Mouse (Mus musculus) liver, embryonic 16.5 days (tissue): ENCODE measurements around the gene Dagla. TPM values are rescaled to one million over a fixed set of nuclear protein-coding genes. Genes with fewer than 3 reads are reported as not detected.

ENCODE experiments used
- ATAC-seq: fragments of 200-750 bp; cut with Nextera tagmentation; 2 replicates; pipeline ENCODE4 v1.8.0; 2017; ENCODE audit warnings: low read depth, mild to moderate bottlenecking, moderate number of reproducible peaks, moderate library complexity
- H3K27ac ChIP-seq: fragments of 300-500 bp; sonication (generic); 2 replicates; pipeline ENCODE4 v1.5.1; 2014; ENCODE audit warnings: mild to moderate bottlenecking, low read length
- H3K27me3 ChIP-seq: fragments of 300-500 bp; sonication (generic); 2 replicates; pipeline ENCODE4 v1.6.1; 2014; ENCODE audit warnings: low read depth, low read length, mixed read lengths; ENCODE audit not compliant: control insufficient read depth, insufficient read depth
- H3K36me3 ChIP-seq: fragments of 300-500 bp; sonication (generic); 2 replicates; pipeline ENCODE4 v1.6.1; 2014; ENCODE audit warnings: mild to moderate bottlenecking; ENCODE audit not compliant: control insufficient read depth, insufficient read depth
- H3K4me1 ChIP-seq: fragments of 300-500 bp; sonication (generic); 2 replicates; pipeline ENCODE4 v1.6.1; 2014; ENCODE audit warnings: low read depth, low read length, mixed read lengths; ENCODE audit not compliant: control insufficient read depth
- H3K4me2 ChIP-seq: fragments of 300-500 bp; sonication (generic); 2 replicates; pipeline ENCODE4 v1.6.1; 2014; ENCODE audit warnings: low read depth, low read length, mixed read lengths
- H3K4me3 ChIP-seq: fragments of 300-500 bp; sonication (generic); 2 replicates; pipeline ENCODE4 v1.5.1; 2014; ENCODE audit warnings: low read depth, mild to moderate bottlenecking, low read length
- H3K9ac ChIP-seq: fragments of 300-500 bp; sonication (generic); 2 replicates; pipeline ENCODE4 v1.6.1; 2014; ENCODE audit warnings: low read depth, low read length
- H3K9me3 ChIP-seq: fragments of 300-500 bp; sonication (generic); replicated peaks from 2 replicates; pipeline ENCODE4 v1.6.1; 2016; ENCODE audit warnings: low read length; ENCODE audit not compliant: control insufficient read depth
- WGBS: fragments of 180-500 bp; shearing (Covaris S2); extraction: QIAGEN DNeasy Blood & Tissue Kit; methylation state at CpG from one replicate; pipeline ENCODE4 v1.1.7; 2014; ENCODE audit not compliant: insufficient replicate concordance; 5-methylcytosine and 5-hydroxymethylcytosine counted together
- polyA plus RNA-seq: library from polyadenylated mRNA; unstranded; fragments of >200 nt; fragmentation: Nextera tagmentation; extraction: Ambion mirVana; gene quantifications from 2 replicates; pipeline ENCODE4 v1.2.1, GENCODE M21; 2015

The Dagla gene
- polyA plus RNA-seq, 1 experiment from 2014 or later = 0.32 TPM

GRCm38 (mm10) chr19:10277759-10278158 is 26.9 kb downstream of the Dagla start:
- Histone ChIP-seq H3K27ac (no peak overlapping the region), H3K4me2 (no peak overlapping the region), H3K9ac (no peak overlapping the region), H3K27me3 (no peaks in the 10 kb centered on the region), H3K9me3 (no peaks in the 10 kb centered on the region), H3K36me3 (no peaks in the 10 kb centered on the region), H3K4me1 (peaks cover 10% of the 10 kb centered on the region), H3K4me3 (no peak overlapping the region)
- ATAC-seq = peak; percentile 69
- WGBS = 41% methylated on average over 5 of the region's 5 CpGs

DNA sequence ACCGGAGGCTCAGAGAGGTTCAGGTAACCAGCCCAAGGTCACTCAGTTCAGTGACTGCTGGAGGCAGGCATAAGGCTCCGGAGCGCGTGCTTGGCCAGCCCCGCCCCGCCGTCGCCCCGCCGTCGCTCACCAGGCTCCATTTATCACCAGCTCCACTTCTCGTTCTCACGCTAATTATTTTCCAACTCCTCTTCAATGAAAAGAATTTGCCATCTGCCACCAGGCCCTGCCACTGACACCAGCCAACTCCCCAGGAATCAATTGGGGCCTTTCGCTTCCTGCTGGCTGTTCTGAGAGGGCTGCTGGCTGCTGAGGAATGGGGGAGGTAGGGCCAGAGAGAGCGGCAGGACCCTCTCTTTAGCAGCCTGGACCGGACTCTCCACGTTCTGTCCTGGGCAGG is 27.3 kb downstream of the Dagla start:
- H3K36me3 ChIP-seq = no peaks in the 10 kb centered on the region
- no peak for ATAC-seq
- H3K9ac ChIP-seq = no peak overlapping the region
- H3K4me1 ChIP-seq = peaks cover 10% of the 10 kb centered on the region
- no peak overlapping the region for H3K27ac ChIP-seq
- H3K4me3 ChIP-seq = no peak overlapping the region
- H3K27me3 ChIP-seq = no peaks in the 10 kb centered on the region
- 7% methylated on average over 17 of the region's 17 CpGs for WGBS
- H3K9me3 ChIP-seq = no peaks in the 10 kb centered on the region
- H3K4me2 ChIP-seq = no peak overlapping the region

- H3K27me3 ChIP-seq = no peaks in the 10 kb centered on the region
- ATAC-seq = no peak
- no peak overlapping the region for H3K4me2 ChIP-seq
- H3K9me3 ChIP-seq = no peaks in the 10 kb centered on the region
- no peak overlapping the region for H3K27ac ChIP-seq
- H3K9ac ChIP-seq = no peak overlapping the region
- WGBS = 65% methylated on average over 12 of the region's 12 CpGs
- H3K4me3 ChIP-seq = no peak overlapping the region
- H3K4me1 ChIP-seq = peaks cover 10% of the 10 kb centered on the region
- H3K36me3 ChIP-seq = no peaks in the 10 kb centered on the region
These were observed 28.1 kb downstream of the Dagla start for GRCm38 (mm10) chr19:10276483-10277144.

DNA sequence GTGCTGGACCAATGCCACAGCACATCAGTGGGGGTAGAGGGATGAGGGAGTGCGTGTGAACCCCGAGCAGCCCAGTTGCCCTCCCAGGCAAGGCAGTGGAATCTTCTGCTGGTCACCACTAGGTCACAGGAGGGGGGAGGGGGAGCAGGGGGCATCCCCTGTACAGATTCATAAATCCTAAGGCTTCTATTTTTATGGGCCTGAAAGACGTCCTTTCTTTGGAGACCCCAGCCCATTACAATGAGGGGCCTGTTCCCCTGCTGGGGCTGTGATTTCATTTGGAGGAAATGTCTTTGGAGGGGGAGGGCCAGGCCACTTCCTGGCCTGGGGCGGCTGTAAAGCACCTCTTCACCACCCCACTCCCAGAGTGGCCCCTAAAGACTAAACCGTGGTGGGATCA is 30.6 kb downstream of the Dagla start:
- no peak overlapping the region for H3K27ac ChIP-seq
- no peak overlapping the region for H3K4me3 ChIP-seq
- ATAC-seq = no peak
- no peaks in the 10 kb centered on the region for H3K9me3 ChIP-seq
- 44% methylated on average over 5 of the region's 5 CpGs for WGBS
- H3K4me2 ChIP-seq = no peak overlapping the region
- H3K4me1 ChIP-seq = peaks cover 10% of the 10 kb centered on the region
- no peaks in the 10 kb centered on the region for H3K36me3 ChIP-seq
- no peak overlapping the region for H3K9ac ChIP-seq
- no peaks in the 10 kb centered on the region for H3K27me3 ChIP-seq

- Histone ChIP-seq H3K4me3 (no peak overlapping the region), H3K27me3 (no peaks in the 10 kb centered on the region), H3K4me2 (no peak overlapping the region), H3K9ac (no peak overlapping the region), H3K36me3 (no peaks in the 10 kb centered on the region), H3K4me1 (peaks cover 4% of the 10 kb centered on the region), H3K27ac (no peak overlapping the region), H3K9me3 (no peaks in the 10 kb centered on the region)
- WGBS = 19% methylated on average over 11 of the region's 11 CpGs
- no peak for ATAC-seq
These were observed 31.9 kb downstream of the Dagla start for GRCm38 (mm10) chr19:10272746-10273145.

DNA sequence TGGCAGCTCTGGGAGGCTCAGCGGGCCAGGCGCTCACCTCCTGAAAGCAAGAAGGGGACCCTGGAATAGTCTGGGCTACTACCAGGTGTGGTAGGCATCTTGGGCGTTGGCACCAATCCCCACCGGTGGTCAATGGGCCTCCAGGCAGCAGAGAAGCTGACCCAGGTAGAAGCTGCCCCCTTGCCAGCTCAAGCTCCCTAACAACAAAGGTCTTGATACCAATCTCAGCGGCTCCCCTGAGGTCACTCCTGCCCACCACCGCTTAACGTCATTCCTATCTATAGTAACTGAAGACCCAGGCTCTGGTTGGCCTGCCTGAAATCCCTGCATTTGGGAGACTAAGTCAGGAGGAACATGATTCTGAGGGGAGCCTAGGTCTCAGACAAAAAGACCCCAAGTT is 33.1 kb downstream of the Dagla start:
- Histone ChIP-seq H3K4me1 (peaks cover 4% of the 10 kb centered on the region; the same call in 1 of the 2 replicates), H3K36me3 (no peaks in the 10 kb centered on the region), H3K4me3 (no peak overlapping the region), H3K4me2 (no peak overlapping the region), H3K27me3 (no peaks in the 10 kb centered on the region), H3K9me3 (no peaks in the 10 kb centered on the region), H3K27ac (no peak overlapping the region), H3K9ac (no peak overlapping the region)
- no peak for ATAC-seq
- 64% methylated on average over 7 of the region's 7 CpGs for WGBS

DNA sequence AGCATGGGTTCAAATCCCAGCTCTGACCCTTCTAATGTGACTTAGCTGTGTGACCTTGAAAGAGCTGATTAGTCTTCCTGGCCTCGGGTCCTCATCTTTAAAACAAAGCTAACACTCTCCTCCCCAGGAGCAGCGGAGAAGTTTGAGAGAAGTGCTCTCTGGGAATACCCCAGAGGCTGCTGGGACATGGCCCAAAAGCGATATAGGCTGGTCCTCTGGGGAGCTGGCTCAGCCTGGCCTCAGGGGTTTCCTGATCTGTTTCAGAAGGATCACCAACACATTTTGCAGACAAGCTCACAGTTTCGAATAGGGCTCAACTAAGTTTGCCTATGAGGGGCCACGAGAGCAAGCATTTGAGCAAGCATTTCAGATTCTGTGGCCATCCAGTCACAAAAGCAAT is 34.3 kb downstream of the Dagla start:
- Histone ChIP-seq H3K27ac (no peak overlapping the region), H3K36me3 (no peaks in the 10 kb centered on the region), H3K27me3 (no peaks in the 10 kb centered on the region), H3K9ac (no peak overlapping the region), H3K4me2 (no peak overlapping the region), H3K4me1 (peaks cover 4% of the 10 kb centered on the region; the same call in 1 of the 2 replicates), H3K4me3 (no peak overlapping the region), H3K9me3 (no peaks in the 10 kb centered on the region)
- 61% methylated on average over 5 of the region's 5 CpGs for WGBS
- no peak for ATAC-seq

GRCm38 (mm10) chr19:10268851-10269250 is 35.8 kb downstream of the Dagla start:
- 68% methylated on average over 15 of the region's 15 CpGs for WGBS

DNA sequence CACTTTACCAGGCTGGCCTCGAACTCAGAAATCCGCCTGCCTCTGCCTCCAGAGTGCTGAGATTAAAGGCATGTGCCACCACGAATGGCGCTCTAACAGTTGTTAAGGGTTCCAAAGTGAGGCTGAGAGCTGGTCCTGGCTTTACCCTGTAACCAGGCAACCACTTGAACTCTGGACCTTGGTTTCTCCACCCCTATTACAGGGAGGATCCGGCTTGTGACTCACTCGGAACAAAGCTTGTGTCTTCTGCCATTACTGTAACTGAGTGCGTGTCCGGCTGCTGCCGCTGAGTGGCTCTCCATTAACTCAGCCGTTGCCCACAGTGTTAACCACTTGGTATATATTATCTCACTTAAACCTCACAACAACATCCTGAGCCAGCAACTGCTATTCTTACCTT is 36.7 kb downstream of the Dagla start:
- Histone ChIP-seq H3K9me3 (no peaks in the 10 kb centered on the region), H3K4me2 (no peak overlapping the region), H3K36me3 (no peaks in the 10 kb centered on the region), H3K27ac (no peak overlapping the region), H3K27me3 (no peaks in the 10 kb centered on the region), H3K4me3 (no peak overlapping the region), H3K4me1 (peaks cover 4% of the 10 kb centered on the region; the same call in 1 of the 2 replicates), H3K9ac (no peak overlapping the region)
- 63% methylated on average over 10 of the region's 10 CpGs for WGBS
- peak; percentile 80 for ATAC-seq

More at GRCm38 (mm10) chr19:10268851-10269250, 35.8 kb downstream of the Dagla start:
- no peaks in the 10 kb centered on the region for H3K36me3 ChIP-seq
- no peaks in the 10 kb centered on the region for H3K27me3 ChIP-seq
- H3K4me1 ChIP-seq = peaks cover 4% of the 10 kb centered on the region; the same call in 1 of the 2 replicates
- no peak overlapping the region for H3K9ac ChIP-seq
- H3K4me2 ChIP-seq = no peak overlapping the region
- no peak overlapping the region for H3K27ac ChIP-seq
- no peak overlapping the region for H3K4me3 ChIP-seq
- H3K9me3 ChIP-seq = no peaks in the 10 kb centered on the region
- no peak for ATAC-seq
